Mouse (Mus musculus): ENCODE results near the gene Fam166a. TPM values are rescaled to one million over a fixed set of nuclear protein-coding genes. Genes with fewer than 3 reads are reported as not detected.

Gene Fam166a
- polyA plus RNA-seq, 1 experiment: 0.14 TPM

DNA sequence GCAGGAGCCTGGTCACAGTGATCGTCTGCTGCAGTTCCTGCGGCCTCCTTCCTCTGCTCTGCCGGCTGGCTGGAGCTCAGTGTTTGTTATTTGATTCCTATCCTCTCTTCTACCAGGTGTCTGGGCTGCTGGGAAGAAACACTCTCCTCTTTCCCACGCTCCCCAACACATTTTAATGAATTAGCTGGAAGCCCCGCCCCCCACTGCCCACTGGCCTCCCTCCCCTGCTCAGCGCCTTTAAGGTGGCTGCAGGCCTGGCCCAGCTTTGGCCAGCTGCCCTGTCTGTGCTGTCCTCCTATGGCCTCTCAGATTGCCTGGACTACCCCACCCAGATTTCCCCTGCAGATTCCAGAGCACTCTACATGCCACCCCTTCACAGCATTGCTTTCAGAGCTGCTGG lies 40.9 kb upstream of the Fam166a start:
- DNase-seq (ENCODE audit: low read depth): peak; percentile 92
- no peak for TF ChIP-seq CTCF (IDR thresholded peaks at IDR 0.05; ENCODE audit: borderline replicate concordance, extremely low read depth, insufficient read depth, insufficient read length)
- TF ChIP-seq POLR2A (IDR thresholded peaks at IDR 0.05; ENCODE audit: borderline replicate concordance, extremely low read depth, insufficient read depth, insufficient read length, poor library complexity, severe bottlenecking): no peak

DNA sequence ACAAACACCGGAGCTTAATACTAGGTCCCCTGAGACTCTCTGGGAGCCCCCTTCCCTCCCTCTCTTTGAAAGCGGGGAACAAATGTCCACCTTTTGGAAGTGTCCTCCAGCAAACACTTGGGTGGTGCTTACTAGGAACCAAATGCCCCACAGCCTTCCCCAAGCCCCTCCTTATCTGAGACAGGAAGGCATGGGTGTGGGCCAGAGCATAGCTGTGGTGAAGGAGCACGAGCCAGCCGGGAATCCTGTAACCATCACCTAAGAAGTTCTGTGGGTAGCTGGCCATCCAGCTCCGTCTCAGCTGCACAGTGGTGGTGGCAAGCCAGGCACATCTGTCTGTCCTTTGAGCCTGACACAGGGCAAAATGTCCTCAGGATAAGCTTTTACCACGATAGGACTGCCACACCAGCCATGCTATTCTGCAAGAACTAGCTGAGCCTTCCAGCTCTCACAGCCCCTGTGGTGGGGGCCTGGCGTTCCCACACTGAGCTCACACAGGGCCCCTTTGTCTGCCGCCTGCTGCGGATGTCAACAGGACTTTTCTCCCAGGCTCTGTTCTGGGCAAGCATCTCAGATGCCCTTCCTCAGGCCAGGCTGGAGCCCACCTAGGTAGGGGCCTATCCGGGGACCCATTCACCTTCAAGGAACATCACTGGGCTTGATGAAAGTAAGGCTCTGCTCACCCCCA lies 40.1 kb upstream of the Fam166a start:
- TF ChIP-seq CTCF (IDR thresholded peaks at IDR 0.05; ENCODE audit: borderline replicate concordance, extremely low read depth, insufficient read depth, insufficient read length) (no peak), POLR2A (IDR thresholded peaks at IDR 0.05; ENCODE audit: borderline replicate concordance, extremely low read depth, insufficient read depth, insufficient read length, poor library complexity, severe bottlenecking) (no peak)
- DNase-seq (ENCODE audit: low read depth): peak; percentile 85

DNA sequence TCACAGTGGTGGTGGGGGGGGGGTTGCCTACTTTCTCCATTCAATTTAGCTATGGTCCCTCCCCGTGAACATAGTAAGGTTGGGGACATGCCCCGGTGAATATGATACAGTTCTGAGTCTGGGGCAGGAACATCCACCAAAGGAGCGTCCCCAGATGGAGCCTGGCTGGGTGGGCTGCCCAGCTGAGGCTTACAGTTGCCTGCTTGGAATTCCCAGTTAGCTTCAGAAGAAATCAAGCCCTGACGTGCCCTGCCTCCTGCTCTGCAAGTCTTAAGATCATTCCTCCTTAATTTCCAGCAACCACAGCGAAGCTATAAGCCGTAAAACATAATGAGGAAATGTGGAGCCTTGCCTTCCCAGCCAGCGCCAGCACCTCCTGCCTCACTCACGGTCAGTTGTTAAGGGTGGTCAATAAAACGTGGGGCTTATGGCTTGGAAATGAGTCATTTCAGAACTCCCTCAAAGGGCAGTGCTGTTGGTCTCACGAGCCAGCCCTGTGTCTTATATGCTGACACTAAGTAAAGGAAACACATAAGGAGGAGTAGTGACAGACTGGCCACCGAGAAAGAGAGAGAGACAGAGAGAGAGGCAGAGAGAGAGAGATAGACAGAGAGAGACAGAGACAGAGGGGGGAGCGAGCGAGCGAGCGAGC lies 38.9 kb upstream of the Fam166a start:
- peak; percentile 27 for DNase-seq (ENCODE audit: low read depth)
- no peak for TF ChIP-seq POLR2A (IDR thresholded peaks at IDR 0.05; ENCODE audit: borderline replicate concordance, extremely low read depth, insufficient read depth, insufficient read length, poor library complexity, severe bottlenecking)
- no peak for TF ChIP-seq CTCF (IDR thresholded peaks at IDR 0.05; ENCODE audit: borderline replicate concordance, extremely low read depth, insufficient read depth, insufficient read length)

DNA sequence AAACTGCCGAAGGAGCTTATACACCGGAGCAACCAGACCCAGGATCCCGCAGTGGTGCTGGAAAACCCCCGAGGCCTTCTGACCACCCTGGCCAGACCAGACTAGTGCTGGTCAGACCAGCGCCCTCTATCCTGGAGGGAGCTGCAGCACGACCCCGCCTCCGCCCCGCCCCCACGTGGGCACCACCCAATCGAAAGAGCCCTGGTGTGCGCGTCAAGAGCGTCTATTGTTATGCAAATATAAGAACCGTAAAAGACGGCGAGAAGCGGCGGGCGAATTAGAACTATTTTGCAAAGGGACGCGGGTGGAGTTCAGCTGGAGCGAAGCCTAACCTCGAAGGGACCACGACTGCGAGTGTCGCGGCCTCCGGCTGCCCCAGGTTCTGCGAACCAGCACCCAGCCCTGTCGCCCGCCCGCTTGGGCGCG lies 38.1 kb upstream of the Fam166a start, which contains the start of gene Nrarp:
Gene Nrarp (plus strand): TSS at position 281 of the 426 bp plus-strand sequence.
- TF ChIP-seq CTCF (IDR thresholded peaks at IDR 0.05; ENCODE audit: borderline replicate concordance, extremely low read depth, insufficient read depth, insufficient read length) (peak; percentile 38; the same call in 1 of the 2 replicates), POLR2A (IDR thresholded peaks at IDR 0.05; ENCODE audit: borderline replicate concordance, extremely low read depth, insufficient read depth, insufficient read length, poor library complexity, severe bottlenecking) (peak; percentile 40; the same call in 1 of the 2 replicates)
- peak; percentile 98 for DNase-seq (ENCODE audit: low read depth)

DNA sequence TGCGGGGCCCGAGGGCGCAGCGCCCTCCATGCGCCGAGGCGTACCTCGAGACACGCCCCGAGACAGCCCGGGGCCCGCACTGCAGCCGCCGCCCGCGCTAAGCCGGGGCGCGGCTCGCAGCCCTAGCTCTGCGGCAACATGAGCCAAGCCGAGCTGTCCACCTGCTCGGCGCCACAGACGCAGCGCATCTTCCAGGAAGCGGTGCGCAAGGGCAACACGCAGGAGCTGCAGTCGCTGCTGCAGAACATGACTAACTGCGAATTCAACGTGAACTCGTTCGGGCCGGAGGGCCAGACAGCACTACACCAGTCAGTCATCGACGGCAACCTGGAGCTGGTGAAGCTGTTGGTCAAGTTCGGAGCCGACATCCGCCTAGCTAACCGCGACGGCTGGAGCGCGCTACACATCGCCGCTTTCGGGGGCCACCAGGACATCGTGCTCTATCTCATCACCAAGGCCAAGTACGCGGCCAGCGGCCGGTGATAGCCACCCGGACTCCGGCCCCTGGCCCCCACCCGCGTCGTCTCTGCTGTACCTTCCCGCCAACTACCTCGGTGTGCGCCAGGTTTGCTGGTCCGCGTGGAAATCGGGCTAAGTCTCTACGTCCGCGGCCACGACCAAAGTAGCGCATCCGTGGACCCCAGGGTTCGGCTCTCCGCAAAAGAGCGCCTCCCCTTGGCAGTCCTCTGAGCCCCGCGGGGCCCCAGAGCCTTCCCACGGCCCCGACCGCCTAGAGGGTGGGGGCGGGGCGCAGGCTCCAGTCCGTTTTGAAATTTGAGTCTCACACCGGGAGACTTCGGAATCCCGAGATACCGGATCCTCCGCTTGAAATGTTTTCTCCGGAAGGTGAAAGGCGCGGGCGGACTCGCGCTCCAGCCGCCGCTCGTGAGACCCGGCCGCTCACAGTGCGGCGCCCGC lies 37.3 kb upstream of the Fam166a start:
- DNase-seq (ENCODE audit: low read depth): peak; percentile 80
- no peak for TF ChIP-seq POLR2A (IDR thresholded peaks at IDR 0.05; ENCODE audit: borderline replicate concordance, extremely low read depth, insufficient read depth, insufficient read length, poor library complexity, severe bottlenecking)
- no peak for TF ChIP-seq CTCF (IDR thresholded peaks at IDR 0.05; ENCODE audit: borderline replicate concordance, extremely low read depth, insufficient read depth, insufficient read length)

DNA sequence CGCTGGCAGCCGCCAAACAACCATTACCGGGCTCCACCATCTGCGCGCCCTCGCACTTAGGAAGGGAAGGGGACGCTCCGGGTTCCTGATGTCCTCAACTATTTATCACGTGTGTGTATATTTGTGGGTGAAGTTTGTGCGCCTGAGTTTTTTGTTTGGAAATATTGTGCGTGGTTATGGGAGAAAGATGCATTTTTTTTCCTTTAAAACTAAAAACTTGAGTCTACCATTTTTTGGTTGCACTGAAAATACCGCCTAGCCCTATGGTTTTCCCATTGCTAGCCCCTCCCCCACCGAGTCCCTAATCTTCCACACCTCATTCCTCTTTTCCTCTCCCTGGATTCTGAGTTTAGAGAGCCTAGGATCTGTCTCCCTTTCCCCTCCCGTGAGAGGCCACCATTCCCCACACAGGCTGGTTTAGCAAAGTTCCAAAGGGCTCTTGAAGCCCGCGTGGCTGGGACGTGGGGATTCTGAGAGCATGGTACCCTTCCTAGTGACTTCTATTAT lies 36.6 kb upstream of the Fam166a start:
- DNase-seq (ENCODE audit: low read depth): peak; percentile 43
- TF ChIP-seq POLR2A (IDR thresholded peaks at IDR 0.05; ENCODE audit: borderline replicate concordance, extremely low read depth, insufficient read depth, insufficient read length, poor library complexity, severe bottlenecking) (0 out of 2 replicates have a peak, but pooled peaks have one; percentile 10), CTCF (IDR thresholded peaks at IDR 0.05; ENCODE audit: borderline replicate concordance, extremely low read depth, insufficient read depth, insufficient read length) (no peak)

DNA sequence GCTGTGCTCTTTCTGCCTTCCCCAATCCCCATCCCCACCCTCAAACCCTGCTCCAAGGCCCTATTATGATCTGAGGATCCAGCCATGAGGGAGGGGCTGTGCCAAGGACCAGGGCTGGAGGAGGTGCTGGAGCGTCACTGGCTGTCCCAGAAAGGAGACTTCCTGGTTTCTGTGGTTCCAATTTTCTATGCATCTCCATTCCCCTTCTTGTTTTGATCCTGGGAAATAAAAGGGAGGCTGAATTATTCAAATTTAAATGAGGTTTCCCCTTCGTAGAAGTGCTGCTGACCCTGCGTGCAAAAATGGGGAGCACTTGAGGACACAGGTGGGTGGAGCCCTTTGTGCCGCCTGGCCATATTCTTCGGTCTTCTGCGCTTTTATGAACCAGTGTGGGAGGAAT lies 35.9 kb upstream of the Fam166a start:
- no peak for TF ChIP-seq CTCF (IDR thresholded peaks at IDR 0.05; ENCODE audit: borderline replicate concordance, extremely low read depth, insufficient read depth, insufficient read length)
- peak; percentile 21; the same call in 1 of the 2 replicates for TF ChIP-seq POLR2A (IDR thresholded peaks at IDR 0.05; ENCODE audit: borderline replicate concordance, extremely low read depth, insufficient read depth, insufficient read length, poor library complexity, severe bottlenecking)
- peak; percentile 93 for DNase-seq (ENCODE audit: low read depth)

DNA sequence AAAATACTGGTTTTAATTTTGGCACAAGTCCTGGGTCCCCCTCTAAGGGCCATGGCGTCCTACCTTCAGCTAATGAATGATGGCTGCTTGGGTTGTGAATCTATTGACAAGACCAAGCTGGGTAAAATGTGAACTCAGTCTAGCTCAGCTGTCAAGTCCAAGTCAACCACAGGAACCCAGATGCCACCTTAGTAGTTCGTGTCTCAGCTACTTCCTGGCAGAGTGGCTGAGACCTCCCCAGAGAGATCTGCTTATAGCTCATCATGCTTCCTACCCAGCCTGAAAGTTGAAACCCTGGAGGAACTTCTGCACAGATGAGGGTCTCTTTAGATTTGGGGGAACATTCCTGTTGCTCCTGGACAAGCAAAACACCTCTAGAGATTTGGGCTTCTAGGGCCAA lies 35.2 kb upstream of the Fam166a start:
- TF ChIP-seq POLR2A (IDR thresholded peaks at IDR 0.05; ENCODE audit: borderline replicate concordance, extremely low read depth, insufficient read depth, insufficient read length, poor library complexity, severe bottlenecking) (no peak), CTCF (IDR thresholded peaks at IDR 0.05; ENCODE audit: borderline replicate concordance, extremely low read depth, insufficient read depth, insufficient read length) (no peak)
- DNase-seq (ENCODE audit: low read depth): peak; percentile 13

DNA sequence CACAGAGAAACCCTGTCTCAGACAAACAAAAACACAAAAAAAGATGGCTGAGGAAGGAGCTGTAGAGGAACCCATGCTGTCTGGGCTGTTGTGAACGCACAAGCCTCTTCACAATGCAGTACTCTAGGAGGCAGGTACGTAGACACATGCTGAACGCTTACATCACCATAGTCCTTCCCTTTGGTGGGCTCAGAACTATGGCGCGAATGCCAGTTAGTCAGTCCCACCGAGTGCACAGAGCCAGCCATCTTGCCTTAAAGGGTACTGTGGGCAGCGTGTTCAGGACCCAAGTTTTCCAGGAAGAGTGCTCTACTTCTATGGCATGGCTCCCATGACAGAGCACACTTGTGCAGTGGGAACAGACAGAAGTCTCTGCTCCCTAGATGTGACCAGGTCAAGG lies 34.0 kb upstream of the Fam166a start:
- DNase-seq (ENCODE audit: low read depth): no peak
- TF ChIP-seq POLR2A (IDR thresholded peaks at IDR 0.05; ENCODE audit: borderline replicate concordance, extremely low read depth, insufficient read depth, insufficient read length, poor library complexity, severe bottlenecking) (no peak), CTCF (IDR thresholded peaks at IDR 0.05; ENCODE audit: borderline replicate concordance, extremely low read depth, insufficient read depth, insufficient read length) (no peak)

DNA sequence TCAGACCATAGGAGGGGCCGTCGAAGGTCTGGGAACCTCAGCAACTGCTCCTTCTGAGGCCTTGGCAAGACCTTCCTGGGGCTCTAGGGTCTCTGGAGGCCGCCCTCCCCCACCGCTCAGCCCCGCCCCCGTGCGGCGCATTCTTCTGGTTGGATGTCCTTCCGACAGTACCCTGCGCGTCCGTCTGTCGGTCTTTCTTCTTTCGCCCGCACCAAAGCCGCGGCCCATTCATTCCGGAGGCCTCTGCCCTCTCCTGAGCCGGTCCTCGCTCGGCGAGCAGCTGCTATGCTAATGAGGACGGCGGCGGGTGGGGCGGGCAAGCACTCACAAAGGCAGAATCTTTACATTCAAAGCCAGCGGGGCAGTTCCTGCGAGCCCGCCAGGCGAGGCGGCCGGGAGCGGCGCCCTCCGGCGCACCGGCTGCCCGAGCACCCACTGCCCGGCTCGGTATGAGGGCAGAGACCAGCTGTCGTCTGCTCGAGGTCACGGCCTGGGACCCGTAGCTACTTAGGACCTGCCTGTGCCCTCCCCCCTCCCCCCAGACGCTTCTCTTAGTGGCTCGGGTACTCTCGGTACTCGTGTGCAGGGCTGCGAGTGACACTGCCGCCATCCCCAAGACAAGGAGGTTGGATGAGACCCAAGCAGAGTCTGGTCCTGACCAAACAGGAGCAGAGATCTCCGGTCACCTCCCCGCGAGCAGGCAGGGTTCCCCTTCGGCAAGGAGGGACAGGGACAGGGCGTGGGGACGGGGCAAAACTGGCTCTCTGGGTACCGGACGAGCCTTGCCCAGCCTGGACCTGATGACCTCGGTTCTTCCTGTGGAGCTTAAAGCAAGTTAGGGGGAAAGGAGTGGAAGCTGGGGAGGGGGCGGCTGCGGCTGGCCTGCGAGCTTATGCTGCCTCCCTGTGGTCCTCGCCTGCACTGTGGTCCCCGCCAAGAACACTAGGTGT lies 32.6 kb upstream of the Fam166a start:
- DNase-seq (ENCODE audit: low read depth): peak; percentile 95
- TF ChIP-seq CTCF (IDR thresholded peaks at IDR 0.05; ENCODE audit: borderline replicate concordance, extremely low read depth, insufficient read depth, insufficient read length) (peak; percentile 87), POLR2A (IDR thresholded peaks at IDR 0.05; ENCODE audit: borderline replicate concordance, extremely low read depth, insufficient read depth, insufficient read length, poor library complexity, severe bottlenecking) (peak; percentile 94)

Data from brain, embryonic 14.5 days (tissue).